Mouse (Mus musculus): ENCODE results near the gene Slc25a23.

GRCm38 (mm10) chr17:56996506-56996905, 63.2 kb downstream of the Slc25a23 start:
- TF ChIP-seq CTCF (IDR thresholded peaks at IDR 0.05; ENCODE audit: low read depth, low read length) (no peak), POLR2A (IDR thresholded peaks at IDR 0.05; ENCODE audit: insufficient read depth, low read length) (no peak)

Data from ES-Bruce4 (cell line).